Mouse (Mus musculus): Measurements from ENCODE around the gene Anapc2. TPM values are rescaled to one million over a fixed set of nuclear protein-coding genes. Genes with fewer than 3 reads are reported as not detected.
"Not testable (repeated sequence)": the region's sequence is repeated elsewhere in the genome, so short reads cannot be mapped to it uniquely, and the experiment has no call there.

Gene Anapc2
- polyA plus RNA-seq, 1 experiment from 2014 or later = 107 TPM

DNA sequence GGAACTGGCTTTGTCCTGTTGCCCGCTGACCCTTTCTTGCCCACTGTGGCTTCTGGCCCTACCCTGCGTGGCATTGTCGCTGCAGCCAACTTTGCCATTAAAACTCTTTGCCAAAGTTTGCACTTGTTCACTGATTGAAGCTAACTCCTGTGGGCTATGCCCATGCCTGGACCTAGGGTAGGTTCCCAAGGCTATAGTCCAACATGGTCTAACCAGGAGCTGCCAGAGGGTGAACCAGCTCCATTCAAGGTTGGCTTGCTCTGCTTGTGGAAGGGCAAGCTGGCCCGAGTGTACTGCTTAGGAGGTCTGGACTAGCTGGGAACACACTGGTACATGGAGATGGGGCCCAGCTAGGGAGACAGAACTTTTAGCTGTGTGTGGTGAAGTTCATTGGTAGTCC, 28.1 kb upstream of the Anapc2 start:
- Histone ChIP-seq H3K9me3 (ENCODE audit: control insufficient read depth, low read length) (no peaks in the 10 kb centered on the region), H3K36me3 (ENCODE audit: control insufficient read depth, insufficient read depth, low read length) (no peaks in the 10 kb centered on the region), H3K9ac (ENCODE audit: low read depth, low read length) (no peak overlapping the region), H3K27ac (ENCODE audit: low read depth, low read length) (no peak overlapping the region), H3K4me1 (replicated peaks; ENCODE audit: control insufficient read depth, insufficient read depth, low read length) (peaks cover 4% of the 10 kb centered on the region; the same call in 1 of the 2 replicates), H3K4me3 (ENCODE audit: low read depth, low read length) (no peak overlapping the region), H3K4me2 (replicated peaks; ENCODE audit: low read depth, low read length) (no peak overlapping the region), H3K27me3 (ENCODE audit: control insufficient read depth, insufficient read depth, low read length) (peaks cover 2% of the 10 kb centered on the region; the same call in 1 of the 2 replicates)
- no peak for DNase-seq (ENCODE audit: low spot score)
- no peak for ATAC-seq (ENCODE audit: low FRiP score)
- 92% methylated on average over 4 of the region's 4 CpGs for WGBS

- Histone ChIP-seq H3K4me3 (ENCODE audit: low read depth, low read length) (no peak within 1 kb of the TSS), H3K4me2 (replicated peaks; ENCODE audit: low read depth, low read length) (no peak within 1 kb of the TSS), H3K36me3 (ENCODE audit: control insufficient read depth, insufficient read depth, low read length) (0 out of 2 replicates have a peak, but pooled peaks cover under 1% of the 10 kb centered on the region), H3K9me3 (ENCODE audit: control insufficient read depth, low read length) (no peaks in the 10 kb centered on the region), H3K27ac (ENCODE audit: low read depth, low read length) (no peak within 1 kb of the TSS), H3K27me3 (ENCODE audit: control insufficient read depth, insufficient read depth, low read length) (no peaks in the 10 kb centered on the region; the same call in 1 of the 2 replicates), H3K4me1 (replicated peaks; ENCODE audit: control insufficient read depth, insufficient read depth, low read length) (peaks cover 4% of the 10 kb centered on the region; the same call in 1 of the 2 replicates), H3K9ac (ENCODE audit: low read depth, low read length) (no peak within 1 kb of the TSS)
- DNase-seq (ENCODE audit: low spot score) = no peak
- 88% methylated on average over 10 of the region's 10 CpGs for WGBS
- no peak for ATAC-seq (ENCODE audit: low FRiP score)
Observed at GRCm38 (mm10) chr2:25246183-25247072, 25.9 kb upstream of the Anapc2 start, which contains the start of gene AL732309.1. TSS of gene AL732309.1 (minus strand) at chr2:25246863.

DNA sequence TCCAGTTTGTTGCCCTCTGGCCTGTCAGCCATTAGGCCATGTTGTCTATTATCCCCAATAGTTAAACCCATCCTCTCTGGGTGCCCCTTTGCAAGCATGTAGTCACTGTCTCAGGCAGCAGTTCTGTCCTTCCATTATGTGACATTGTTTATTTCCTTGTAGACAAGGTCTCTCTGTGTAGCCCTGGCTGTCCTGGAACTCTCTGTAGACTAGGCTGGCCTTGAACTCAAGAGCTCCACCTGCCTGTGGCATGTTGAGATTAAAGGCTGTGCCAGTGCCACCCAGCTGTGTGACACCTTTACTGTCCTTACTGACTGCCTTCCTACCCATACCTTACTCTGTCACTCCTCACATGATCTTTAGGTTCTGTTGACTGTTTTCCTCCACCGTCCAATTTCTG, 19.9 kb upstream of the Anapc2 start:
- Histone ChIP-seq H3K9me3 (ENCODE audit: control insufficient read depth, low read length) (no peaks in the 10 kb centered on the region), H3K4me3 (ENCODE audit: low read depth, low read length) (no peak overlapping the region), H3K27me3 (ENCODE audit: control insufficient read depth, insufficient read depth, low read length) (no peaks in the 10 kb centered on the region), H3K36me3 (ENCODE audit: control insufficient read depth, insufficient read depth, low read length) (0 out of 2 replicates have a peak, but pooled peaks cover 2% of the 10 kb centered on the region), H3K27ac (ENCODE audit: low read depth, low read length) (no peak overlapping the region), H3K9ac (ENCODE audit: low read depth, low read length) (no peak overlapping the region), H3K4me2 (replicated peaks; ENCODE audit: low read depth, low read length) (no peak overlapping the region), H3K4me1 (replicated peaks; ENCODE audit: control insufficient read depth, insufficient read depth, low read length) (peaks cover 7% of the 10 kb centered on the region; the same call in 1 of the 2 replicates)
- 88% methylated on average over 1 of the region's 1 CpGs for WGBS
- ATAC-seq (ENCODE audit: low FRiP score) (no peak), DNase-seq (ENCODE audit: low spot score) (peak; percentile 19)

DNA sequence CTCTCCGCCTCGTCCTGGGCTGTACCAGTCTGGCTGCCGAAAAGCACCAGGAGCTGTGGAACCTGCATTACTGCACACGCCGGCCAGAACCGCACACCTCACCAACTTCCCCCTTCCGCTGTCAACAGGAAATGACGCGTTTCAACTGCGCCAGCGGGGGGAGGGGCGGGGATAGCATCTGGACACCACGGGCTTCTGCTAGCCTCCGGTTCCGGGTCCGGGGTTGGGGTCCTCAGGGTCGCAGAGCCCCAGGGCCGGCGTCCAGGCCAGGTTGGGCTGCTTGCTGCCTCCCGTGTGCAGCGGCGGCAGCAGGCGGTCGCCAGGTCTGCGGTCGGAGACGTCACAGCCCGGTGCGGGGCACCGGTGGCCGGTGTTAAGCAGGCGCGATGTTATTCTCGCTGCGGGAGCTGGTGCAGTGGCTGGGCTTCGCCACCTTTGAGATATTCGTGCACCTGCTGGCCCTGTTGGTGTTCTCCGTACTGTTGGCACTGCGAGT, 16.9 kb upstream of the Anapc2 start, which contains the start of gene Tmem203:
Gene Tmem203 (plus strand): TSS at position 156 of the 496 bp plus-strand sequence.
- Histone ChIP-seq H3K27ac (ENCODE audit: low read depth, low read length) (peak within 1 kb of the TSS; percentile 49; the same call in 1 of the 2 replicates), H3K27me3 (ENCODE audit: control insufficient read depth, insufficient read depth, low read length) (no peaks in the 10 kb centered on the region), H3K9ac (ENCODE audit: low read depth, low read length) (peak within 1 kb of the TSS; percentile 69), H3K36me3 (ENCODE audit: control insufficient read depth, insufficient read depth, low read length) (0 out of 2 replicates have a peak, but pooled peaks cover 2% of the 10 kb centered on the region), H3K4me3 (ENCODE audit: low read depth, low read length) (peak within 1 kb of the TSS; percentile 69), H3K9me3 (ENCODE audit: control insufficient read depth, low read length) (no peaks in the 10 kb centered on the region), H3K4me2 (replicated peaks; ENCODE audit: low read depth, low read length) (peak within 1 kb of the TSS; percentile 88), H3K4me1 (replicated peaks; ENCODE audit: control insufficient read depth, insufficient read depth, low read length) (peaks cover 7% of the 10 kb centered on the region; the same call in 1 of the 2 replicates)
- DNase-seq (ENCODE audit: low spot score) (peak; percentile 98), ATAC-seq (ENCODE audit: low FRiP score) (peak; percentile 91)
- under 1% methylated on average over 38 of the region's 39 CpGs for WGBS

DNA sequence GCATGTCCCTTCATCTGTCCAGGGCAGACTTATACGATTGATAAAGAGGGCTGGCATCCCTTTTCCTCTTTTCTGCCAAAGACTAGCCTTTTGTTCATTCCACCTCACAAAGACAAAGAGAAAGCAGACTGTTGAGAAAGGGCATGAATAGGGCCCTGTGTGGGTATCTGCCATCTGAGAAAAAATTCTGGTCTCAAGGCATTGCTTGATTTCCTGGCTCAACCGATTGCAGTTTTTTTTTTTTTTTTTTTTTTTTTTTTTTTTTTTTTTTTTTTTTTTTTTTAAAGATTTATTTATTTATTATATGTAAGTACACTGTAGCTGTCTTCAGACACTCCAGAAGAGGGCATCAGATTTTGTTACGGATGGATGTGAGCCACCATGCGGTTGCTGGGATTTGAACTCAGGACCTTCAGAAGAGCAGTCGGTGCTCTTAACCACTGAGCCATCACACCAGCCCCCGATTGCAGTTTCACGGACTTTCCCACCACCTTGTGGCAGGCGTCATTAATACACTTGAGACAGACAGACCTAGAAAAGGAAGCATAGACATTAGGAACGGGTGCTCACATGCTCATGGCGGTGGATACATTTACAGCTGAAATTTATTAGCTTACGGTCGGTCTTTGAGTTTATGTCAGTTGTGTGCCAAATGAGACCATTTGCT, 15.7 kb upstream of the Anapc2 start:
- H3K9me3 ChIP-seq (ENCODE audit: control insufficient read depth, low read length); H3K36me3 ChIP-seq (ENCODE audit: control insufficient read depth, insufficient read depth, low read length); H3K9ac ChIP-seq (ENCODE audit: low read depth, low read length); H3K4me1 ChIP-seq (replicated peaks; ENCODE audit: control insufficient read depth, insufficient read depth, low read length); ATAC-seq (ENCODE audit: low FRiP score); H3K27me3 ChIP-seq (ENCODE audit: control insufficient read depth, insufficient read depth, low read length); H3K27ac ChIP-seq (ENCODE audit: low read depth, low read length): not testable (repeated sequence)
- 64% methylated on average over 10 of the region's 12 CpGs for WGBS
- DNase-seq (ENCODE audit: low spot score) = peak; percentile 34
- H3K4me2 ChIP-seq (replicated peaks; ENCODE audit: low read depth, low read length) = peak overlapping the region; percentile 74; the same call in 1 of the 2 replicates
- peak overlapping the region; percentile 69; the same call in 1 of the 2 replicates for H3K4me3 ChIP-seq (ENCODE audit: low read depth, low read length)

DNA sequence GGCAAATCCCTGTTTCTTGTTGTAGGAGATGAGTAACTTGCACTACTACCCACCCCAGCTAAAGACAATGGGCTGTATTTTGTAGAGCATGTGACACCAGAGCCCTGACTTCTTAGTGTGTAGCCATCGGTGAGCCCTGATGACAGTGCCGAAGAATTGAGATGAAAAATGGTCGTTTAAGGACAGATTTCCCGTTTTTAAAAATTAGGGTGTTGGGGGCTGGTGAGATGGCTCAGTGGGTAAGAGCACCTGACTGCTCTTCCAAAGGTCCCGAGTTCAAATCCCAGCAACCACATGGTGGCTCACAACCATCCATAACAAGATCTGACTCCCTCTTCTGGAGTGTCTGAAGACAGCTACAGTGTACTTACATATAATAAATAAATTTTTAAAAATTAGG, 15.0 kb upstream of the Anapc2 start:
- ATAC-seq (ENCODE audit: low FRiP score); H3K36me3 ChIP-seq (ENCODE audit: control insufficient read depth, insufficient read depth, low read length); H3K9ac ChIP-seq (ENCODE audit: low read depth, low read length); DNase-seq (ENCODE audit: low spot score); H3K9me3 ChIP-seq (ENCODE audit: control insufficient read depth, low read length); H3K4me3 ChIP-seq (ENCODE audit: low read depth, low read length); H3K4me2 ChIP-seq (replicated peaks; ENCODE audit: low read depth, low read length); H3K27me3 ChIP-seq (ENCODE audit: control insufficient read depth, insufficient read depth, low read length); H3K4me1 ChIP-seq (replicated peaks; ENCODE audit: control insufficient read depth, insufficient read depth, low read length); H3K27ac ChIP-seq (ENCODE audit: low read depth, low read length): not testable (repeated sequence)
- 90% methylated on average over 5 of the region's 5 CpGs for WGBS

GRCm38 (mm10) chr2:25258887-25259286, 13.4 kb upstream of the Anapc2 start:
- DNase-seq (ENCODE audit: low spot score) (no peak), ATAC-seq (ENCODE audit: low FRiP score) (no peak)
- Histone ChIP-seq H3K4me3 (ENCODE audit: low read depth, low read length) (no peak overlapping the region), H3K4me2 (replicated peaks; ENCODE audit: low read depth, low read length) (no peak overlapping the region), H3K27ac (ENCODE audit: low read depth, low read length) (no peak overlapping the region), H3K27me3 (ENCODE audit: control insufficient read depth, insufficient read depth, low read length) (peaks cover 9% of the 10 kb centered on the region), H3K9ac (ENCODE audit: low read depth, low read length) (no peak overlapping the region), H3K4me1 (replicated peaks; ENCODE audit: control insufficient read depth, insufficient read depth, low read length) (peaks cover 14% of the 10 kb centered on the region), H3K9me3 (ENCODE audit: control insufficient read depth, low read length) (no peaks in the 10 kb centered on the region), H3K36me3 (ENCODE audit: control insufficient read depth, insufficient read depth, low read length) (no peaks in the 10 kb centered on the region)
- 44% methylated on average over 2 of the region's 2 CpGs for WGBS

GRCm38 (mm10) chr2:25261870-25262269, 10.4 kb upstream of the Anapc2 start:
- Histone ChIP-seq H3K27ac (ENCODE audit: low read depth, low read length) (no peak overlapping the region), H3K4me3 (ENCODE audit: low read depth, low read length) (peak overlapping the region; percentile 77), H3K4me1 (replicated peaks; ENCODE audit: control insufficient read depth, insufficient read depth, low read length) (peaks cover 12% of the 10 kb centered on the region), H3K9me3 (ENCODE audit: control insufficient read depth, low read length) (no peaks in the 10 kb centered on the region), H3K4me2 (replicated peaks; ENCODE audit: low read depth, low read length) (peak overlapping the region; percentile 99), H3K9ac (ENCODE audit: low read depth, low read length) (peak overlapping the region; percentile 44), H3K27me3 (ENCODE audit: control insufficient read depth, insufficient read depth, low read length) (peaks cover 13% of the 10 kb centered on the region), H3K36me3 (ENCODE audit: control insufficient read depth, insufficient read depth, low read length) (no peaks in the 10 kb centered on the region)
- no peak for ATAC-seq (ENCODE audit: low FRiP score)
- no peak for DNase-seq (ENCODE audit: low spot score)
- 43% methylated on average over 12 of the region's 12 CpGs for WGBS
